Mouse (Mus musculus) urinary bladder, adult 18-20 months (tissue): ENCODE results near the gene Mpp2.

Experiments used
- DNase-seq, 2 experiments: peaks; one replicate each; pipeline ENCODE4 v3.0.0; 2022; ENCODE audit warnings: low spot score in 2 of 2, mixed read lengths in 2 of 2

Gene Mpp2

GRCm38 (mm10) chr11:102010140-102010539, 78.2 kb downstream of the Mpp2 start:
- DNase-seq = no peak

GRCm38 (mm10) chr11:102008954-102009637, 79.2 kb downstream of the Mpp2 start:
- no peak for DNase-seq

- no peak for DNase-seq
Measured at GRCm38 (mm10) chr11:102008372-102008771, 79.9 kb downstream of the Mpp2 start.
